Mouse (Mus musculus) cerebellum, postnatal 14 days (tissue): ENCODE results near the gene Hist1h2ad.
"Not testable (repeated sequence)": the region's sequence is repeated elsewhere in the genome, so short reads cannot be mapped to it uniquely, and the experiment has no call there.

Source experiments
- DNase-seq, 2 experiments: peaks; one replicate each; pipeline ENCODE4 v3.0.0; 2021; ENCODE audit warnings: mixed read lengths in 2 of 2

Hist1h2ad gene

DNA sequence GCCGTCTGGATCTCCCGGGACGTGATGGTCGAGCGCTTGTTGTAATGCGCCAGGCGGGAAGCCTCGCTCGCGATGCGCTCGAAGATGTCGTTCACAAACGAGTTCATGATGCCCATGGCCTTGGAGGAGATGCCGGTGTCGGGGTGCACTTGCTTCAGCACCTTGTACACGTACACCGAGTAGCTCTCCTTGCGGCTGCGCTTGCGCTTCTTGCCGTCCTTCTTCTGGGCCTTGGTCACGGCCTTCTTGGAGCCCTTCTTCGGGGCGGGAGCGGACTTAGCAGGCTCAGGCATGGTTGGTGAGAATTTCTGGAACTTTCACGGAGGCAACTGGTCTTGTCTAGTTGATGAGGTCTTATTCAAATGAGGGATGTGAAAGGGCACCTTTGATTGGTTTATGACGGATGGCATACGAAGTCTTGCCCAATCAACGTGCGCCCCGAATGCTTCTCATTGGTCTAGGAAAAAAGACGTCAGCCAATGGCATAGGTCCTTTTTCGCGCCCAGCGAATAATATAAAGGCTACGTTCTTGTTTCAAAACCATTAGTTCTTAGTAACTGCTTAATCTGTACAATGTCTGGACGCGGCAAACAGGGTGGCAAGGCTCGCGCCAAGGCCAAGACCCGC, at the start of gene Hist1h2ad, which contains the start of gene Hist1h2bf:
TSS of gene Hist1h2ad (plus strand) at position 484 of the 627 bp plus-strand sequence.
TSS of gene Hist1h2bf (minus strand) at position 299 of the 627 bp plus-strand sequence.
- DNase-seq, result peak; percentile 87 to 89

DNA sequence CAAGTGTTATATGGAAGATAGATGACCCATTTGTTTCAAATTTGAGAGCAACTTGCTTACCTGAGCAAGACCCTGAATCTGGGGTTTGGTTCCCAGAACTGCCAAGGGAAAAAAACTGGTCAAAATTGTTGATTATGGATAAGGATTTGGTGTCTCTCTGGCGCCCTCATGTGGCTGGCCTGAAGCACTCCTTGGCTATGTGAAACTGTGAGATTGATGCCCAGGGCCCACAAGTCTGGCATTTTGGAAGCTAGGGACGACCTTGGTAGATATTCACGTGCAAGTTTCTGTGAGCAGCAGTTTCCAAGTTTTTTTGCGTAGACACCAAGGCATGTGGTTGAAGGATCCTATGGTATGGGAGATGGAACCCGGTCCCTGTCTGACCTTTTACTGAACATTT, 49.5 kb upstream of the Hist1h2ad start:
- peak; percentile 85 for DNase-seq

DNA sequence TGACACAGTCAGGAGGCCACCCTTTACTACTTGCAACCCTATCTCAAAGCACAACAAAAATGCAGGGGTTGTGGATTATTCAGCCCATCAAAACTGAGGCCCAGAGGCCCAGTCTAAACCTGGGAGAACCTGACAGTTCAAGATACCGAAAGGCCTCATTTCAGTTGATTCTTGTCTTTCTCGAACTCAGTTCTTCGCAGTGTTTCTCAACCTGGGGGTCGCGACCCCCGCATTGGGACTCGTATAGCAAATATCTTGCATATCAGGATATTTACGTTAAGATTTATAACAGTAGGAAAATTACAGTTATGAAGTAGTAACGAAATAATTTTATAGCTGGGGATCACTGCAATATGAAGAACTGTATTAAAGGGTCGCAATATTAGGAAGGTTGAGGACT, 48.3 kb upstream of the Hist1h2ad start:
- DNase-seq, result no peak

DNA sequence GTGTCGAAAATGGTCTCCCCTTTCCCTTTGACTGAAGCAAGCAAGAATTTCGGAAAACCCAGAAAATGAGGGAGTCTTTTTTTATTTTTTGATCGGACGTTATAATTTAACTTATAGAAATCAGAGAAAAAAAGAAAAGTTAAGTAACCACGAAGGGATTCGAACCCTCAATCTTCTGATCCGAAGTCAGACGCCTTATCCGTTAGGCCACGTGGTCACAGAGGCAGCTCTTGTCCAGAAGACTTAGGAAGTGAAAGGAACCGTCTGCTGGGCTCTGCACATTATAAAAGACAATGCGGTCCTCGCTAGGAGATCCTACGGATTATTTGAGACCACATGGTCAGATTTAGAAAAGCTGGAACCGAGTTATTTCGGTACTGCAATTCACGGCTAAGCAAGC, 47.9 kb upstream of the Hist1h2ad start:
- peak; percentile 97 for DNase-seq

DNA sequence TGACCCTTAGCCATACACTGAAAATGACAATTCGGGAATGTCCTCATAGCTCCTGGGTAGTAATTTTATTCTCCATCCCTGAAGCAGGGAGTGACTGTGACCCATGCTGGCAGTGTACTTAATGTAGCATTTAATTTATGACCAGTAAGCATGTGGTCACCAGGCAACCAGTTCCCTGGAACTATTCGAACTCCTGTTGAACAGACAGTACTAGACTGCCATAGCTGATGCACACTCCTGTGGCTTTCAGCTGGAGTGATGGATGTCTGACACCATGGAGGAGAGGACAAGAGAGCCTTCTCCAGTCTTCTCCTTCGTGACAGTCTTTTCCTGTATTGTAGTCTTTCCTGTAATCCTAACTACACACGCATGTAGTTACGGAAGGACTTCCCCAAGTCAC, 45.2 kb upstream of the Hist1h2ad start:
- DNase-seq, result no peak

DNA sequence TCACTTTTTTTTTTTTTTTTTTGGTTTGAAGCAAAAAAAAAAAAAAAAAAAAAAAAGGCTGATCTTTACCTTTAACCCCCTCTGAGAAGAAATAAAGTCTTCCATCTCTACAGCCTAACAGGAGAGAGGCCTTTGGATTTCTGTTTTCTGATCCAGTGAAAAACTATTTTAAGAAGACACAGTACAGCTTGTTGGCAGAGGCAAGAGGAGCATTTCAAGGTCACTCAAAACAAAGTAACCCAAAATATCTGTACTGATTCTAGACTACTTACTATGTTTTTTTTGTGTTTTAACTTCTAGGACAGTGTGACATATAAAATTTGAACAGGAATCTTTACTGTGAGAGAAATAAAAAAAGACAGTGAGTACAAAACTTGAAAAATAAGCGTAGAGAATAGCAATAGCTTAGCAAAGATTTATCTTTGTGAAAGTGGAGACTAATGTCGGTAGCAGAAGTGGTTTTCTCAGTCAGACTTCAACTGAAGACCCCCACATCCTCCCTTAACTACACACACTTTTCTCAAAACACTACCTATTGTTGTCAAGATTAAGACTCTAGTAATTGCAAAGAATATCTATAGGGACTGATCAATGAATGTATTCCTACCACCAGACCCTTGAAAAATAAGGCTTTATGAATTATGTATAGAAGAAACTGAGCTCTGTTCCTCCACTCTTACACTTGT, 44.6 kb upstream of the Hist1h2ad start:
- no peak for DNase-seq

DNA sequence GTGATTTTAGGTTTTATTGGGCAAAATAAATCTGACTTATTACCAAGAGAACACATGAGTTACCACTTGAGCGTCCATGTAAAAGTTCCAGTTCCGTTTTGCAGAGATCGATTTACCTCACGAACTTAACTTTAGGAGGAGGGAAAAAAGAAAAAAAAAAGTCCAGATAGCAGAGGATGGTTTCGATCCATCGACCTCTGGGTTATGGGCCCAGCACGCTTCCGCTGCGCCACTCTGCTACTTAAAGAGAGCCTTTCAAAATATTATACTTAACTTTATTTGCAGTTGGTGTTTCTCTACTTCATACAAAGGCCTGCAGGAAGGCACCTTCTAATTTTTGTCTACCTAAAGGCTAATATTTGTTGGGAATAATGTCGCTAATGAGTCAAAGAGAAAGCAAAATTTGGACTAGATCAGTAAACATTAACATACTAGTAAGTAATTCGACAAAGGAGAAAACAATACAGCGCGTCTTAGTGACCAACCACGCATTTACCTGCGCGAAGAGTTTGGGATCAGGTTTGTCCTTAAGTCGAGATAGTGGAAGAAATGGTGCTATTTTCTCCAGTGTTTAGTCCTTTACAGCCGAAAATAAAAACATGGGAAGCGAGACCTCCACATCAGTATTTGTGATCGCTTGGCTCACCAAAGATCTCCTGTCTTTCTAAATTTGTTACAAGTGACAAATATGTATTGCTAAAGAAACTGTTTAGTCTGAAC, 43.8 kb upstream of the Hist1h2ad start:
- peak; percentile 75 to 80 for DNase-seq

DNA sequence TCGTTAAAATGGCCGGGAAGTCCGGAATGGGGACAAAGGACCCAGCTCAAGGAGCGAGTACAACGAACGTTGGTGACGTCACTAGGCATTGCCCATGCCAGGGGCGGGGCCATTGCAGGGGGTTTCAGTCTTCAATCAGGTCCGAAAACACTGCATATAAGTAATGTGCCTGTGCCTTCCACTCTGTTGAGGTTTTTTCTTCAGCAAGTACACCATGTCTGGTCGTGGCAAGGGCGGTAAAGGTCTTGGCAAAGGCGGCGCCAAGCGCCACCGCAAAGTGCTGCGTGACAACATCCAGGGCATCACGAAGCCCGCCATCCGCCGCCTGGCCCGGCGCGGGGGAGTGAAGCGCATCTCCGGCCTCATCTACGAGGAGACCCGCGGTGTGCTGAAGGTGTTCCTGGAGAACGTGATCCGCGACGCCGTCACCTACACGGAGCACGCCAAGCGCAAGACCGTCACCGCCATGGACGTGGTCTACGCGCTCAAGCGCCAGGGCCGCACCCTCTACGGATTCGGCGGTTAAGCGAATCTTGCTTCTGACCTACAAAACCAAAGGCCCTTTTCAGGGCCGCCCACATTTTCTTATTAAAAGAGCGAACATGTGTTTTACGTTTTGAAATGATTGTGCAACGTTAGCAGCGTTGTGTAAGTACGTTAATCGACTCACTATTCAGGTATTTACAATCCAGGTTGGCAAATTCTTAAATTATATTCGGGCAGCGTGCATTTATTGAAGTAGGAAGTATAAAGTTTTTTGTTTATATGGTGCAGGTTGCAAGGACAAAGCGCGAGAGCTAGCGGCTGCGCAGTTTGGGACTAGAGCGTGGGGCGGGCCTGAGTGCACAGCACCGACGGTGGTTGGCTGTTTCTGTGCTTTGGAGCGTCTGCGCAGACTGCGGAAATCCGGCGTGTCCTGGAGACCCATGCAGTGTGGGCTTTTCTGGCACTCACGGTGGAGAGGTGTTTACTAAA, 43.0 kb upstream of the Hist1h2ad start, which contains the start of gene Hist1h4h:
TSS of gene Hist1h4h (plus strand) at position 150 of the 975 bp plus-strand sequence.
- peak; percentile 97 to 99 for DNase-seq

DNA sequence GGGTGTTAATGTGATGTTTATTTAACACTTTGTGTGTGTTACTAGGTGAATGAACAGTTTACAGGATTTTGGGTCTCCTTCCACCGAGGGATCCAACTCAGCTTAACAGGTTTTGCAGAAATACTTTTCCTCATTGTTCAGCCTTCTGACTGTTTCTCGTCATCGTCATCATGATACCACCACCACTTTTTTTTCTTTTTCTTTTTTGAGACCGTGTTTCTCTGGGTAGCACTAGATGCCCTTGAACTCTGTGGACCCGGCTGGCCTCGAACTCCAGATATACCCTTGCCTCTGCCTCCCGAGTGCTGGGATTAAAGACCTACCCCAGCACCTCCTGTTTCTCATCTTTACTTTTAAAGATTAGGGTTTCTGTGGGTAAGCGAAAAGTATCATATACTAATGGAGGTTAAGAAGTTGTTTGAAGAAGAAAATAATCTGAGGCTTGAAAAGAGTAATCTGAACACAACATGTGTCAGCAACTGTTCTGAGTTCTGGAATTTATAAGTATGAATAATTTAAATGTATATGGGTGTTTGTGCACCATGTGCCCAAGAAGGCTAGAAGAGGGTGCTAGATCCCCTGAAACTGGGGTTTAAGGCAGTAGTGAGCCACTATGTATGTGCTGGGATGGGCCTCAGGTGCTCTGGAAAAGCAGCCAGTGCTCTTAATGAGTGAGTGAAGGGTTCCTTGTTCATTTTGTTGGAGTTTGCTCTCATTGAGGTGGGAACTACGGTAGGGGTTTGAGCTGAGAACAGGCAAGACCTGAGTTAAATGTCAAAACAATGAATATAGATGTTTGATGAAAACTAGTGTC, 41.7 kb upstream of the Hist1h2ad start:
- no peak for DNase-seq

DNA sequence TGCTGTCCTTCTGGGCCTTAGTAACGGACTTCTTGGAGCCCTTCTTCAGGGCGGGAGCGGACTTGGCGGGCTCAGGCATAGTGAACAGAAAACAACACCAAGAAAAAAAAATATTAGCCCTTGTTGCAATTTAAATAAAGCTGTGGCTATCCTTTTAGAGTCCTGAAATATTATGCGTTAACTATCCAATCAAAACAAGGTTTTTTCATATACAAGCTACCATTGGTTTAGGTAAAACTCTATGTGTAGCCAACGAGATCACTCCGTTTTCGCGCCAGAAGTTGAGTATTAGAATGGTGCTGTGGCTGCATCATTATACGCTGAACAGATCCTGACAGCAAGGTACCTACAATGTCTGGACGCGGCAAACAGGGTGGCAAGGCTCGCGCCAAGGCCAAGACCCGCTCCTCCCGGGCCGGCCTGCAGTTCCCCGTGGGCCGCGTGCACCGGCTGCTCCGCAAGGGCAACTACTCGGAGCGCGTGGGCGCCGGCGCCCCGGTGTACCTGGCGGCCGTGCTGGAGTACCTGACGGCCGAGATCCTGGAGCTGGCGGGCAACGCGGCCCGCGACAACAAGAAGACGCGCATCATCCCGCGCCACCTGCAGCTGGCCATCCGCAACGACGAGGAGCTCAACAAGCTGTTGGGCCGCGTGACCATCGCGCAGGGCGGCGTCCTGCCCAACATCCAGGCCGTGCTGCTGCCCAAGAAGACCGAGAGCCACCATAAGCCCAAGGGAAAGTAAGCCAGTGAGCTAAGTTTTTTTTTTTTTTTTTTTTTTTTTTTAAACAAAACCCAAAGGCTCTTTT, 40.4 kb upstream of the Hist1h2ad start, which contains the start of gene Hist1h2af:
TSS of gene Hist1h2af (plus strand) at position 347 of the 808 bp plus-strand sequence.
- DNase-seq, result peak; percentile 73 to 79

DNA sequence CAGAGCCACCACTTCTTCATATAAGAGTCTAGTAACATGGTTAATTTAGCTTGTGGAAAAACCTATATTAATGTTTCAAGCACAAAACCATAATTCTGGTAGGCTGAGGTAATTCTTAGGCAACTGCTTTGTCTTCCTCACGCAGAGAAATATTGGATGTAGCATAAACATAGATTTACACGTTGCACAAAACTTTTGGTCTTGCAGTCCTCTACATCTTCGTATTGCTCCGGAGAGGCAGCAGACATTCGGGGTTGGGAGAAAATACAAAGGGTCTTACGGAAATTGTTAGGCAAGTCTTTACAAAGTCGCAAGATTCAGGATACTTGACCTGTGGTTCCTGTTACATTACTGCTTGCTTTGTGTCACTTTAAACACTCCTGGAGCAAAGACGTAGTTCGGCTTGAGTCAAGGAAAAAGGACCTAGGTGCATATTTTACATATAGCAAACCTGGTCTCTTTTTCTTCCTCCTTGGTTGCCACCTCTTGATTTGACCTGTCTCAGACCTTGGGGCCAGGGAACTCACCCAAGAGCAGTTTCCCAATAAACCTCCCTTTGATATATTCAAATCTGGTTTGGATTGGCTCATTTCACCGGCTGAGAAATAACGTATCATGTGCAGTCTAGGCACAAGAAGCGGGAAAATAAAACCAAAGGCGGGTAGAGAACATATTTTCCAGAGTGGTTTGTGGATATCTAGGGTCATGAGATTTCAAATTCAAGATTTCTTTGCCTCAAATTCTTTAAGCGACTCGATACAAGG, 39.6 kb upstream of the Hist1h2ad start:
- no peak for DNase-seq

DNA sequence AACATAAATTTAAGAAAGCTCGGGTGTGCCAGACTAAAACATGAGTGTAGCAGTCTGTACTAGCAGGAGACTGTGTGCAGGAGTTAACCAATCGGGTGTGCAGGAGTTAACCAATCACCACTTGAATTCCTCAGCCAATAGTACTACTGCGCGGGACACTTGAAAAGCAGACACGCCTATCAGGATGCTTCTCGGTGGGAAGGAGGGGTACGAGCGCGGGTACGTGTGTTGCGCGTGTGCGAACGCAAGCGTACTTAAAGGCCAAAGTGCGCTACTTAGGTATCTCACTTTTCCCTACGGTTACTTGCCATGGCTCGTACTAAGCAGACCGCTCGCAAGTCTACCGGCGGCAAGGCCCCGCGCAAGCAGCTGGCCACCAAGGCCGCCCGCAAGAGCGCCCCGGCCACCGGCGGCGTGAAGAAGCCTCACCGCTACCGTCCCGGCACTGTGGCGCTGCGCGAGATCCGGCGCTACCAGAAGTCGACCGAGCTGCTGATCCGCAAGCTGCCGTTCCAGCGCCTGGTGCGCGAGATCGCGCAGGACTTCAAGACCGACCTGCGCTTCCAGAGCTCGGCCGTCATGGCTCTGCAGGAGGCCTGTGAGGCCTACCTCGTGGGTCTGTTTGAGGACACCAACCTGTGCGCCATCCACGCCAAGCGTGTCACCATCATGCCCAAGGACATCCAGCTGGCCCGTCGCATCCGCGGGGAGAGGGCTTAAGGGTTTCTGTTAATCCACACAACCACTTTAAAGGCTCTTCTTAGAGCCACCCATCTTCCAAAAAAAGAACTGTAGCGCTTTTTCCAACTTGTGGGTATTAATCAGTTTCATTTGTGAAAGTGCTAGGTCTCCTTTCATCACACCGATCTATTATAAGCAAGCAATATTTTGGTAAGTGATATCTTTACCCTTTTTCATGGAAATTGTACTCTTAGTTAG, 38.8 kb upstream of the Hist1h2ad start, which contains the start of gene Hist1h3g:
TSS of gene Hist1h3g (plus strand) at position 286 of the 939 bp plus-strand sequence.
- peak; percentile 89 to 93 for DNase-seq

DNA sequence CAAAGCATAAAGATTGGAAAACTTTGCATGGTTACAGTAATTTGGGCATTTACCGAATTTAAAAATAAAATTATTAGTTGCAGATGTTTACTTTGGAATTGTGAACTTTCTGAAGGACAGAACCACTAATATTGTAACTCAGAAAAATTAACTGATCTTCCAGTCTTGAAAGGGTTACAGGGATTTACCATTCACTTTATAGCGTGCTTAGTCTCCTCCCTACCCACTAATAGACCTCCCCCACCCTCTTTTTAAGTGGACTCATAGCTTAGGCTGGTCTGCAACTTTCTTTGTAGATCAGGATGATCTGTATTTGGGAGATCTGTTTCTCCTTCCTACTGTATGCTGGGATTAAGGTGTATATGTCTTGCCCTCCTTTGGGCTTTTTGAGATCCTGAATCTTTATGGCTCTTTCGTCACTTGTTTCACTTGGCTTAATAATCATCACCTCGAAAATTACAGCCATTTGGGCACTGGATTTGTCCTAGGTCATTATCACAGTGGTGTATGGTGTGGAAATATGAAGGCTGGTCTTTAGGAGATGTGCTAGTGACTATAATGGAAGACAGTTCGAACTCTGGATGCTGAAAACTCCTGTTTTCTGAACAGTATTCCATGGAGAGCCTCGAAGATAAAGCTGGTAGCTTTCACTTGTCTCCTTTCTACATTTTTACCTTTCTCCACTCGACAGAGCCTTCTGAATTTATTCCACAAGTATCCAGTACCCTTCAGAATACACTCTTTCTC, 37.9 kb upstream of the Hist1h2ad start:
- no peak for DNase-seq

DNA sequence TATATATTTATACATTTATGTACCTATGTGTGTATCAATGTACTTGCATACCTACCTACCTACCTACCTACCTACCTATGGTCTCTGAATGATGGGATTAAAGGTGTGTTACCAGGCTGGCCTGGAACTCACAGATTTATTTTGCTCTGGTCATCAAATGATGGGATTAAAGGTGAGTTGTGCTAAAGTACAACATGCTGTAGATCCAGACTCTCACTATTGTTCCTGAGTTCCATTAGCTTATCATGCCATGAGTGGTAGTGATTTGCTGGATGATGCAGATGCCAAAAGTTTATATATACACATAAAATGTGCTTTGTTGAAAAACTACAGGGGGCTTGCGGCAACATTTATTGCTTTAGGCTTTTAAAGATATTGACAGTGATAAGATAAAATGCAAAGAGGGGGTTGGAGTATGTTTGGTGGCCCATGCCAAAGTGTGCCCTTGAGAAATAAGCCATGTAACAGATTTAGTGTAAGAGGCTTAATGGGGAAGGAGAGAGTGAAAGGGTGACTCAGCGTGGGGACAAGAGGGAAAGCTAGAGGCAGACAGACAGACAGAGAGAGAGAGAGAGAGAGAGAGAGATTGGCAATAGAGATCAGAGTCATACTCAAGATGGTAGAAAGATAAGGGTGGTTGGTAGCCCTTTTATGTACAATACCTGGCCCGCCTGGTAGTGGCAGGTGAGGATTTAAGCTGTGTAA, 37.0 kb upstream of the Hist1h2ad start:
- no peak for DNase-seq

DNA sequence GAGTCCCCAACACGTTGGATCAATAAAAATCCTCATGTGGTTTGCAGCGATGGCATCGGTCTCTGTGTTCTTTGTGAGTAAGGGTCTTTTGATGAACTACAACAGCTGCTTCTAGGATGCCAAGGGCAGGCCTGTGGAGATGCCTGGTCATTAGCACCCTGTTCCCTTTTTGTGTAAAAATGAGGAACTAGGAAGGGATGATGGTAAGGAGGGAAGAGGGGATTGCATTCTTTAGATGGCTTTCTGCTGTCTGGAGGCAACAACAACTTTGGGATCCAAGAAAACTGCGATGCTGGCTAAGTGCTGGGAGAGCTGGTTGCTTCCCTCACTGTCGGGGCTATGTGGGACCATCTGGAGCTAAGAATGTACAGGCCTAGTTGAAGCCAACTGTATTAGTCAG, 35.9 kb upstream of the Hist1h2ad start:
- DNase-seq, result no peak

DNA sequence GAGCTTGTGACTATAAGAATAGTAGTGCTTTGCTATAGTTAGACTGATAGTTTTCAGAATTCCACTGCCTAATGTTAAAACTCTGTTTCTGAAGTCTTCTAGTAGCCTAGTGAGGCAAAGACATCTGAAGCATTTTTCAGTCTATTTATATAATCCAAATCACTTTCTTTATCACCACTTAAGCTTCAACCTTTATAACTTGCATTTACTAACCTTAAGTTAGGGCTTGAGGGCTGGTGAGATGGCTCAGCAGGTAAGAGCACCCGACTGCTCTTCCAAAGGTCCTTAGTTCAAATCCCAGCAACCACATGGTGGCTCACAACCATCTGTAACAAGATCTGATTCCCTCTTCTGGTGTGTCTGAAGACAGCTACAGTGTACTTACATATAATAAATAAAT, 34.4 kb upstream of the Hist1h2ad start:
- not testable (repeated sequence) for DNase-seq

DNA sequence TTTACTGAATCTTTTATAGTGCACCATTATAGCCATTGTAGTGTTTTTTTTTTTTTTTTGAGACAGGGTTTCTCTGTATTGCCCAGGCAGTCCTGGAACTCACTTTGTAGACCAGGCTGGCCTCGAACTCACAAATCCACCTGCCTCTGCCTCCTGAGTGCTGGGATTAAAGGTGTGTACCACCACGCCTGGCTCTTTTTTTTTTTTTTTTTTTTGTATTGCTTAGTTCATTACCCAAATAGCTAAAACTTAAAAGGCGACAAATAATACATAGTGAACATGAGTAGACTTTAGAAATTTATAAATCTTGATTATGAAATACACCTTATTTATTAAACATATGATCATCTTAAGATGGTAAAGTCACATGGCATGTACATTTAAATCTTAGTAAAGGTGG, 32.7 kb upstream of the Hist1h2ad start:
- DNase-seq, result no peak
